Mouse (Mus musculus): ENCODE measurements at regions not wholly inside any gene's neighbourhood (a gene's known extent, or its start where the extent isn't known, plus 50 kb on each side); places are given as distances from the start of the nearest gene placed in this dataset.

GRCm38 (mm10) chr2:117996130-117997083, 115.3 kb upstream of the Thbs1 start:
- WGBS, result 81% methylated on average over 14 of the region's 14 CpGs

GRCm38 (mm10) chr2:117999641-118000040, 112.0 kb upstream of the Thbs1 start:
- 29% methylated on average over 6 of the region's 6 CpGs for WGBS
- Histone ChIP-seq H3K4me3 (ENCODE audit: low read depth, low read length) (no peak overlapping the region), H3K4me1 (replicated peaks; ENCODE audit: control insufficient read depth, insufficient read depth) (no peaks in the 10 kb centered on the region), H3K36me3 (ENCODE audit: control insufficient read depth, insufficient read depth, low read length) (no peaks in the 10 kb centered on the region), H3K27me3 (ENCODE audit: control insufficient read depth, insufficient read depth, low read length) (no peaks in the 10 kb centered on the region), H3K4me2 (replicated peaks; ENCODE audit: low read depth) (no peak overlapping the region), H3K9ac (ENCODE audit: low read length) (no peak overlapping the region), H3K27ac (replicated peaks) (no peak overlapping the region), H3K9me3 (ENCODE audit: control insufficient read depth, low read length) (no peaks in the 10 kb centered on the region)
- no peak for TF ChIP-seq CTCF (IDR thresholded peaks at IDR 0.05; ENCODE audit: low read depth)
- no peak for TF ChIP-seq EP300 (optimal IDR thresholded peaks at IDR 0.05)
- DNase-seq (ENCODE audit: low spot score), result no peak
- ATAC-seq (ENCODE audit: low FRiP score, low TSS enrichment), result no peak

More at GRCm38 (mm10) chr2:117996130-117997083, 115.3 kb upstream of the Thbs1 start:
- no peak overlapping the region for H3K27ac ChIP-seq (replicated peaks)
- no peaks in the 10 kb centered on the region for H3K4me1 ChIP-seq (replicated peaks; ENCODE audit: control insufficient read depth, insufficient read depth)
- no peak overlapping the region for H3K4me2 ChIP-seq (replicated peaks; ENCODE audit: low read depth)
- no peak for ATAC-seq (ENCODE audit: low FRiP score, low TSS enrichment)
- TF ChIP-seq CTCF (IDR thresholded peaks at IDR 0.05; ENCODE audit: low read depth) (no peak), EP300 (optimal IDR thresholded peaks at IDR 0.05) (no peak)
- H3K36me3 ChIP-seq (ENCODE audit: control insufficient read depth, insufficient read depth, low read length), result no peaks in the 10 kb centered on the region
- no peaks in the 10 kb centered on the region for H3K9me3 ChIP-seq (ENCODE audit: control insufficient read depth, low read length)
- no peak overlapping the region for H3K4me3 ChIP-seq (ENCODE audit: low read depth, low read length)
- no peaks in the 10 kb centered on the region for H3K27me3 ChIP-seq (ENCODE audit: control insufficient read depth, insufficient read depth, low read length)
- H3K9ac ChIP-seq (ENCODE audit: low read length), result no peak overlapping the region
- no peak for DNase-seq (ENCODE audit: low spot score)

GRCm38 (mm10) chr2:118004191-118004590, 107.5 kb upstream of the Thbs1 start:
- no peaks in the 10 kb centered on the region for H3K36me3 ChIP-seq (ENCODE audit: control insufficient read depth, insufficient read depth, low read length)
- no peaks in the 10 kb centered on the region for H3K27me3 ChIP-seq (ENCODE audit: control insufficient read depth, insufficient read depth, low read length)
- H3K4me3 ChIP-seq (ENCODE audit: low read depth, low read length), result no peak overlapping the region
- 90% methylated on average over 5 of the region's 5 CpGs for WGBS
- H3K9me3 ChIP-seq (ENCODE audit: control insufficient read depth, low read length), result no peaks in the 10 kb centered on the region
- no peak overlapping the region for H3K27ac ChIP-seq (replicated peaks)
- TF ChIP-seq CTCF (IDR thresholded peaks at IDR 0.05; ENCODE audit: low read depth) (no peak), EP300 (optimal IDR thresholded peaks at IDR 0.05) (no peak)
- DNase-seq (ENCODE audit: low spot score) (no peak), ATAC-seq (ENCODE audit: low FRiP score, low TSS enrichment) (no peak)
- no peak overlapping the region for H3K9ac ChIP-seq (ENCODE audit: low read length)
- no peak overlapping the region for H3K4me2 ChIP-seq (replicated peaks; ENCODE audit: low read depth)
- 0 out of 2 replicates have a peak, but pooled peaks cover 2% of the 10 kb centered on the region for H3K4me1 ChIP-seq (replicated peaks; ENCODE audit: control insufficient read depth, insufficient read depth)

GRCm38 (mm10) chr2:118007539-118008427, 103.9 kb upstream of the Thbs1 start:
- H3K36me3 ChIP-seq (ENCODE audit: control insufficient read depth, insufficient read depth, low read length), result no peaks in the 10 kb centered on the region
- H3K9me3 ChIP-seq (ENCODE audit: control insufficient read depth, low read length), result no peaks in the 10 kb centered on the region
- no peak overlapping the region for H3K4me3 ChIP-seq (ENCODE audit: low read depth, low read length)
- no peak overlapping the region for H3K9ac ChIP-seq (ENCODE audit: low read length)
- DNase-seq (ENCODE audit: low spot score) (peak; percentile 70), ATAC-seq (ENCODE audit: low FRiP score, low TSS enrichment) (peak; percentile 96)
- H3K4me1 ChIP-seq (replicated peaks; ENCODE audit: control insufficient read depth, insufficient read depth), result 0 out of 2 replicates have a peak, but pooled peaks cover 2% of the 10 kb centered on the region
- peak overlapping the region; percentile 58 for H3K27ac ChIP-seq (replicated peaks)
- no peaks in the 10 kb centered on the region for H3K27me3 ChIP-seq (ENCODE audit: control insufficient read depth, insufficient read depth, low read length)
- 12% methylated on average over 10 of the region's 10 CpGs for WGBS
- H3K4me2 ChIP-seq (replicated peaks; ENCODE audit: low read depth), result no peak overlapping the region; the same call in 1 of the 2 replicates
- TF ChIP-seq EP300 (optimal IDR thresholded peaks at IDR 0.05) (no peak), CTCF (IDR thresholded peaks at IDR 0.05; ENCODE audit: low read depth) (no peak)

- no peak overlapping the region for H3K27ac ChIP-seq (replicated peaks)
- H3K36me3 ChIP-seq (ENCODE audit: control insufficient read depth, insufficient read depth, low read length), result no peaks in the 10 kb centered on the region
- H3K4me3 ChIP-seq (ENCODE audit: low read depth, low read length), result no peak overlapping the region
- TF ChIP-seq CTCF (IDR thresholded peaks at IDR 0.05; ENCODE audit: low read depth) (no peak), EP300 (optimal IDR thresholded peaks at IDR 0.05) (no peak)
- H3K4me2 ChIP-seq (replicated peaks; ENCODE audit: low read depth), result no peak overlapping the region
- no peaks in the 10 kb centered on the region for H3K9me3 ChIP-seq (ENCODE audit: control insufficient read depth, low read length)
- no peak for ATAC-seq (ENCODE audit: low FRiP score, low TSS enrichment)
- H3K27me3 ChIP-seq (ENCODE audit: control insufficient read depth, insufficient read depth, low read length), result no peaks in the 10 kb centered on the region
- no peak for DNase-seq (ENCODE audit: low spot score)
- no peak overlapping the region for H3K9ac ChIP-seq (ENCODE audit: low read length)
- 0 out of 2 replicates have a peak, but pooled peaks cover 2% of the 10 kb centered on the region for H3K4me1 ChIP-seq (replicated peaks; ENCODE audit: control insufficient read depth, insufficient read depth)
- WGBS, result 74% methylated on average over 7 of the region's 7 CpGs
Observed at GRCm38 (mm10) chr2:118011679-118012078, 100.0 kb upstream of the Thbs1 start.

Data from stomach, postnatal 0 days (tissue).